Mouse (Mus musculus) forebrain, embryonic 13.5 days (tissue): ENCODE measurements around the gene Ppp2r5b. TPM values are rescaled to one million over a fixed set of nuclear protein-coding genes. Genes with fewer than 3 reads are reported as not detected.

Experiments
- ATAC-seq: fragments of 200-750 bp; cut with Nextera tagmentation; 2 replicates; pipeline ENCODE4 v1.8.0; 2017
- H3K27ac ChIP-seq: fragments of 300-500 bp; sonication (generic); 2 replicates; pipeline ENCODE4 v1.5.1; 2015; ENCODE audit warnings: inconsistent platforms, mild to moderate bottlenecking, moderate library complexity
- H3K27me3 ChIP-seq: fragments of 300-500 bp; sonication (generic); 2 replicates; pipeline ENCODE4 v1.6.1; 2015; ENCODE audit warnings: mild to moderate bottlenecking, inconsistent platforms
- H3K36me3 ChIP-seq: fragments of 300-500 bp; sonication (generic); 2 replicates; pipeline ENCODE4 v1.6.1; 2015; ENCODE audit warnings: mild to moderate bottlenecking, inconsistent platforms; ENCODE audit not compliant: poor library complexity, severe bottlenecking
- H3K4me1 ChIP-seq: fragments of 300-500 bp; sonication (generic); 2 replicates; pipeline ENCODE4 v1.6.1; 2015; ENCODE audit warnings: inconsistent platforms
- H3K4me2 ChIP-seq: fragments of 300-500 bp; sonication (generic); 2 replicates; pipeline ENCODE4 v1.6.1; 2015; ENCODE audit warnings: inconsistent platforms, mild to moderate bottlenecking, moderate library complexity
- H3K4me3 ChIP-seq: fragments of 300-500 bp; sonication (generic); 2 replicates; pipeline ENCODE4 v1.5.1; 2015; ENCODE audit warnings: mild to moderate bottlenecking, inconsistent platforms
- H3K9ac ChIP-seq: fragments of 300-500 bp; sonication (generic); 2 replicates; pipeline ENCODE4 v1.6.1; 2015; ENCODE audit warnings: mild to moderate bottlenecking, inconsistent platforms
- H3K9me3 ChIP-seq: fragments of 300-500 bp; sonication (generic); replicated peaks from 2 replicates; pipeline ENCODE4 v1.6.1; 2016; ENCODE audit warnings: inconsistent platforms
- WGBS: fragments of 180-500 bp; shearing (Covaris S2); methylation state at CpG from one replicate; pipeline ENCODE4 v1.1.7; 2015; 5-methylcytosine and 5-hydroxymethylcytosine counted together
- polyA plus RNA-seq: library from polyadenylated mRNA; unstranded; fragments of >200 nt; fragmentation: Nextera tagmentation; extraction: Ambion mirVana; gene quantifications from 2 replicates; pipeline ENCODE4 v1.2.1, GENCODE M21; 2015

The Ppp2r5b gene
- polyA plus RNA-seq, 1 experiment from 2014 or later: 53.7 TPM

DNA sequence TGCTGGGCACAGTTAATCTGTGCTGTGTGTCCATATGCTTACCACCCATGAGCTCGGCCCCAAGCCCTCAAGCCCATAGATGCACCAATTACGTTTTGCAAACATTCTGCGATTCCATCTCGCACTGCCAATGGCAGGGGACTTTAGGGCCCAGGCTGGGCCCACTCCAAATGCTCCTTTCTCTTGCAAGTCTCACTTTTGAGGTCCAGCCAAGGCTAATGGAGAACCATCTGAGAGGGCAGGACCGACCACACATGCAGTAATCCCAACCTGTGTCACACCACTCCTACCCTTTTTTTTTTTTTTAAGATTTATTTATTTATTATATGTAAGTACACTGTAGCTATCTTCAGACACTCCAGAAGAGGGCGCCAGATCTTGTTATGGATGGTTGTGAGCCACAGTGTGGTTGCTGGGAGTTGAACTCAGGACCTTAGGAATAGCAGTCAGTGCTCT is 30.1 kb upstream of the Ppp2r5b start:
- Histone ChIP-seq H3K9me3 (no peaks in the 10 kb centered on the region), H3K27me3 (peaks cover 9% of the 10 kb centered on the region; the same call in 1 of the 2 replicates), H3K27ac (no peak overlapping the region), H3K9ac (no peak overlapping the region), H3K4me2 (no peak overlapping the region), H3K4me3 (no peak overlapping the region), H3K4me1 (no peaks in the 10 kb centered on the region), H3K36me3 (peaks cover 22% of the 10 kb centered on the region)
- ATAC-seq: no peak
- WGBS: 70% methylated on average over 6 of the region's 6 CpGs

DNA sequence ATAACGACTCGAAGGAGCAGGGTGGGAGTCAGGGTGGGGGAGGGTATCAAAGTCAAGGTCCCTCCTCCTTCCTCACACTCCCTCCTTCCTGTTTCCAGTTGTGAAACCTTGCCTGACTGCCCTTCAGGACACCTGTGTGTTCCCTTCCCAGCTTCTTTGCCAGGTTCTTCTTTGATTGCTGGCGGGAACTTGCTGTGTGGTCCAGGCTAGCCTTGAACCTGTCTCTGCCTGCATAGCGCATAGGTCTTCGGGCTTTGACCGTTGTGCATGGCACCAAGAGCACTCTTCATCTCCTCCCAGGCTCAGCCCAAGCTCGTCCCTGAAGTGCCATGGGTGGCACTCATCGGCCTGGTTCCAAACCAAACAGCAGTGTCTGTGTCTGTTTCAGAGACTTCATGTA is 29.3 kb upstream of the Ppp2r5b start:
- H3K9ac ChIP-seq: no peak overlapping the region
- H3K27ac ChIP-seq: no peak overlapping the region
- H3K27me3 ChIP-seq: peaks cover 9% of the 10 kb centered on the region; the same call in 1 of the 2 replicates
- no peak overlapping the region for H3K4me3 ChIP-seq
- no peaks in the 10 kb centered on the region for H3K4me1 ChIP-seq
- no peak for ATAC-seq
- 90% methylated on average over 8 of the region's 8 CpGs for WGBS
- no peak overlapping the region for H3K4me2 ChIP-seq
- H3K9me3 ChIP-seq: no peaks in the 10 kb centered on the region
- H3K36me3 ChIP-seq: peaks cover 30% of the 10 kb centered on the region

DNA sequence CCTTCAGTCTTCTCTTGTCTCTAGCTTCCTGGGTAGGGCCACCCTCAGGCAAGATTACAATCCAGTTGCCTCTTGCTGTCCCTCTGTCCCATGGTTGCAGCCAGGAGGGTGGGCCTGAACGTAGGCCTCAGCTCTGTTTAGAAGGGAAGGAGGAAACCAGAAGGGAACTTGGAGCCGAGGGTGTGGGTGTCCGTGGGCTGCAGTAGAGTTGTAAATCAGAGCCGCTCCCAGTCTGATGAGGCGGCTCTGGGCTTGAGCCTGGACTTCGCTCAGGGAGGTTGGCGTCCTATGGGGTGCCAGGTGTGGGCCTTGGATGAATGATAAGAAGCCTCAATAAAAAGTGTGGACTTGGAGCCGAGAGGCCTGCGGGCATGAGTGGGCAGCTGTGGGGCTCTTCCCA is 28.5 kb upstream of the Ppp2r5b start:
- Histone ChIP-seq H3K36me3 (peaks cover 35% of the 10 kb centered on the region), H3K27me3 (peaks cover 9% of the 10 kb centered on the region; the same call in 1 of the 2 replicates), H3K9me3 (no peaks in the 10 kb centered on the region), H3K27ac (no peak overlapping the region), H3K4me1 (no peaks in the 10 kb centered on the region), H3K9ac (no peak overlapping the region), H3K4me2 (no peak overlapping the region), H3K4me3 (no peak overlapping the region)
- no peak for ATAC-seq
- 84% methylated on average over 9 of the region's 9 CpGs for WGBS

DNA sequence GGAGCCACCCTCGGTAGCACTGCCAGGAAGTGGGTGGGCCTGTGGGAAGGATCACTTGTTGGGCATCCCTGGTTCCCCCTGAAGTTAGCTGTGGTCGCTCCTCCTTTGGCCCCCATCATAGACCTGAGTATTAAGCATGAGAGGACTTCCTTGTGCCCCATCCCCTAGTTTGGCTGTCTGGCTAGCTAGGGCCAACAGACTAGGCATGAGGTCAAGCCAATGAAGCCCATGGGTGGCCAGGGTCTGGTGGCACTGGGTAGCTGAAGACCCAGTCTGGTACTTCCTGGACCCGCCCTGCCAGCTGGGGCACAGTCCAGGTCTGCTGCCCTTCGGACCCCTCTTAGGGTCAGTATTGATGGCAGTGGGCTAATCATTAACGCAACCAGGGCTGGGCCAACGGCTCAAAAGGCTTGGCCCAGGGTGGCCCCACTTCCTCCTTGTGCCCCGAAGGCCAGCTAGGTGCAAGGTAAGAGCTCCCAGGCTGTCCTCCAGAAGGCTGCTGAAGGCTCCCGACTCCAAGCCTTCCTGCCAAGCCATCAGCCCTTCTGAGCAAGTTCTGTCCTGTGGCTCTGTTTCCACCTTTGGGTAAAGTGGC is 27.3 kb upstream of the Ppp2r5b start:
- Histone ChIP-seq H3K27me3 (peaks cover 9% of the 10 kb centered on the region; the same call in 1 of the 2 replicates), H3K4me2 (no peak overlapping the region), H3K9me3 (no peaks in the 10 kb centered on the region), H3K4me3 (no peak overlapping the region), H3K9ac (no peak overlapping the region), H3K27ac (no peak overlapping the region), H3K36me3 (peaks cover 48% of the 10 kb centered on the region), H3K4me1 (no peaks in the 10 kb centered on the region)
- no peak for ATAC-seq
- 93% methylated on average over 8 of the region's 8 CpGs for WGBS

DNA sequence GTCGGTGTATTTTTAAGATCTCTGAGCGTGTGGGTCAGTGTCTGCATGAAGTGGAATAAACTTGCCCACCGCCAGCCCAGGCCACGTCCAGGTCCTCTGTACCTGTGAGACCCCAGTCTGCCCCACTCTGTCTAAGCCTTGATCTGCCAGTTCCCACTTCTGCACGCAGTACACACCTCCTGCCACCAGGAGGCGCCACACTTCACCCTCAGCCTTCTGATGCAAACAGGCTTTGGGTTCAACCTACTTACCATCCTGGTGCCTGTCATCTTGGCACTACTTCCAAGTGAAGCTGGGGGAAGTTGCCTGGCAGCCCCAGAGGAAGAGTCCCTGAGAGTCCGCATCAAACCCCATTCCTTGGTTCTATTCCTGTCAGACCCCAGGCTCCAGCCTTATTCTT is 26.6 kb upstream of the Ppp2r5b start:
- Histone ChIP-seq H3K4me3 (no peak overlapping the region), H3K4me1 (no peaks in the 10 kb centered on the region), H3K27me3 (peaks cover 3% of the 10 kb centered on the region; the same call in 1 of the 2 replicates), H3K9me3 (no peaks in the 10 kb centered on the region), H3K36me3 (peaks cover 55% of the 10 kb centered on the region), H3K27ac (no peak overlapping the region), H3K9ac (no peak overlapping the region), H3K4me2 (no peak overlapping the region)
- WGBS: 63% methylated on average over 7 of the region's 7 CpGs
- no peak for ATAC-seq

DNA sequence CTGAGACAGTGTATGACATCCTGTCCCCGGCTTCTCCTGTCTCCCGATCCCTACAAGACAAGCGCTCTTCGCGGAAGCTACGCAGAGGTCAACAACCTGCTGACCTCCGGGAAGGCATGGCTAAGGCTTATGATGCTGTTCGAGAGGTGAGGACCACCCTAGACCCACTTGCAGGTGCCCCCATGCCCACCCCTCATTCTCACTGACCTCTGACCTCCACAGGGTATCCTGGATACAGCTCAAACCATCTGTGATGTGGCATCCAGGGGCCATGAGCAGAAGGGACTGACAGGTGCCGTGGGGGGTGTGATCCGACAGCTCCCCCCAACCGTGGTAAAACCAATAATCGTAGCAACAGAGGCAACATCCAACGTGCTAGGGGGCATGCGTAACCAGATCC is 25.7 kb upstream of the Ppp2r5b start:
- H3K9ac ChIP-seq: no peak overlapping the region
- H3K9me3 ChIP-seq: no peaks in the 10 kb centered on the region
- WGBS: 95% methylated on average over 14 of the region's 14 CpGs
- H3K4me1 ChIP-seq: no peaks in the 10 kb centered on the region
- no peaks in the 10 kb centered on the region for H3K27me3 ChIP-seq
- H3K4me2 ChIP-seq: no peak overlapping the region
- ATAC-seq: no peak
- peaks cover 64% of the 10 kb centered on the region for H3K36me3 ChIP-seq
- no peak overlapping the region for H3K4me3 ChIP-seq
- H3K27ac ChIP-seq: no peak overlapping the region

DNA sequence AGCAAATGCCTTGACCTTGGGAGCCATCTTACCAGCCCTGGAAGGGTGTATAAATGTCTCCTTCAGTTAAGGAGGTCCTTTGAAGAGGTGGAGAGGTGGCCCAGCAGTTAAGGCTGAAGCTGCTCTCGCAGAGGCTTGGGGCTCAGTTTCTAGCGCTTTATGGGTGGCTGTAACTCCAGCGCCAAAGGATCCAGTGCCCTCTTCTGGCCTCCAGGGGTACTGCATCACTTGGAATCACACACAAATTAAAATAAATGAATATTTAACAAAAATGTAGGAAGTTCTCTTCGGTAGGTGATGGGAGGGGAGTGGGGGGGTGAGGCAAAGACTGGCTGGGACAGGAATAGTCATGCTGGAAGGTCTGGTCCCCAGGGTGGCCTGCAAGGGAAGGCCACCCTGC is 25.3 kb upstream of the Ppp2r5b start:
- no peak overlapping the region for H3K4me2 ChIP-seq
- no peak for ATAC-seq

DNA sequence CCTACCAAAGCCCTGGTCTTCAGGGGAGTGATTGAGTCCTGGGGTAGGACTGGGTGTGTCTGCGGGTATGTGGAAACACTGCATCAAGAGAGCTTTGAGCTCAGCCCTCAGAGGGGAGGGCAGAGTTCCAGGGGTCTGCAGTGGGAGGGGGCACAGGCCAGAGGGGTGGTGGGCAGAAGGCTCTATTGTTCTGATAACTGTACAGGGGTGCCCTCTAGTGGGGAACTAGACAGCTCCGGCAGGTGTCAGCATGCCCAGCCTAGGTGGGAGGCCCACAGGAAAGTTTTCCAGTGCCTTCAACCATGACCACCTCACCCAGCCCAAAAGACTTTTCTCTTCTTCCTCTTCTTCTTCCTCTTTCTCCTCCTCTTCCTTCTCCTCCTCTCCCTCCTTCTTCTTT is 24.8 kb upstream of the Ppp2r5b start:
- Histone ChIP-seq H3K9ac (no peak overlapping the region), H3K9me3 (no peaks in the 10 kb centered on the region), H3K4me2 (no peak overlapping the region), H3K27me3 (no peaks in the 10 kb centered on the region), H3K4me3 (no peak overlapping the region), H3K27ac (no peak overlapping the region), H3K4me1 (no peaks in the 10 kb centered on the region), H3K36me3 (peaks cover 73% of the 10 kb centered on the region)
- 81% methylated on average over 2 of the region's 2 CpGs for WGBS
- ATAC-seq: no peak

More for the DNA sequence above, 25.3 kb upstream of the Ppp2r5b start:
- no peaks in the 10 kb centered on the region for H3K27me3 ChIP-seq
- WGBS: 75% methylated on average over 4 of the region's 4 CpGs
- H3K36me3 ChIP-seq: peaks cover 68% of the 10 kb centered on the region
- no peak overlapping the region for H3K9ac ChIP-seq
- no peak overlapping the region for H3K4me3 ChIP-seq
- H3K27ac ChIP-seq: no peak overlapping the region
- H3K9me3 ChIP-seq: no peaks in the 10 kb centered on the region
- H3K4me1 ChIP-seq: no peaks in the 10 kb centered on the region

DNA sequence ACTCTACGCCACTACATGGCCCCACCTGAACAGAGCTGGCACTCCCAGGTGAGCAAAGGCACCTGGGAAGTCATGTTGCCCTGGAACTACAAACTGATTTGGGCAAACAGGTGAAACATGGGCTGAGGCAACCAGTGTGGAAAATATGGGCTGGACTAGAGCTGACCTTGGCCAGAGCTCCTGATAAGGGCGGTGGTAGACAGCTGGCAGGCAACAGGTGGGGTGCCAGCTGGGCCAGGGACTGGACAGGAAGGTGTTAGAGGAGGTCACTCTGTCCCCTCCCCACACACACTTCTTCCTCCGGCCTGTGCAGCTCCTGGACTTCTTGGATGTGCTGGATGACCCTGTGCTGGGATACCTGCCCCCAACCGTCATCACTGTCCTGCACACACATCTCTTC is 17.3 kb upstream of the Ppp2r5b start:
- no peak overlapping the region for H3K27ac ChIP-seq
- ATAC-seq: no peak
- H3K4me3 ChIP-seq: no peak overlapping the region
- no peaks in the 10 kb centered on the region for H3K27me3 ChIP-seq
- H3K36me3 ChIP-seq: peaks cover 92% of the 10 kb centered on the region
- WGBS: 93% methylated on average over 4 of the region's 4 CpGs
- no peaks in the 10 kb centered on the region for H3K9me3 ChIP-seq
- H3K9ac ChIP-seq: no peak overlapping the region
- no peak overlapping the region for H3K4me2 ChIP-seq
- no peaks in the 10 kb centered on the region for H3K4me1 ChIP-seq

DNA sequence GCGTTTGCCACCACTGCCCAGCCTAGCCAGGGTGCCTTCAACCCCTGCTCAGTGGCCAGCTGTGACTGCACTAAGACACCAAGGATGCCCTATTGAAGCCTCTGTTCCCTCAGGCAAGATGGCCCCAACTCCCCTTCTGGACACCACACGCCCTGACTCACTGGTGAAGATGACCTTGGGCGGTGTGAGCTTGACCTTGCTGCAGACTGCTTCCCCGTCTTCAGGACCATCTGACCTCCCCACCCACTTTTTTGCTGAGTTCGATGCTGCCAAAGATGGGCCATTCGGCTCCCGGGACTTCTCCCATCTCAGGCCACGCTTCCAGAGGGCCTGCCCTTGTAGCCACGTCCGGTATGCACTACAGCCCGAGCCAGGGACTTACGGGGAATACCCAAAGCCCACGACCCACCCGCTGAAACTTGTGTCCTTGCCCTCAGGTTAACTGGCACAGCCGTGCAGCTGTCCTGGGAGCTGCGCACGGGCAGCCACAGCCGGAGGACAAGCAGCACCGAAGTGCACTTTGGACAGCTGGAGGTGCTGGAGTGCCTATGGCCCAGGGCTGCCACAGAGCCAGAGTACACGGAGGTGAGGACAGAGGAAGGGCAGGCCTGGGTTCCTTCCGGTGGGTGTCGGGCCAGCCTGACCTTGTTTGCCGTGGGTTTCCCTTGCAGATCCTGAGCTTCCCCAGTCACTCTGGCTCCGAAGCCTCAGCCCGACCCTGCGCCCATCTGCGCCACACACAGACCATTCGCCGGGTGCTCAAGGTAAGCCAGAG is 12.0 kb upstream of the Ppp2r5b start:
- no peak for ATAC-seq

DNA sequence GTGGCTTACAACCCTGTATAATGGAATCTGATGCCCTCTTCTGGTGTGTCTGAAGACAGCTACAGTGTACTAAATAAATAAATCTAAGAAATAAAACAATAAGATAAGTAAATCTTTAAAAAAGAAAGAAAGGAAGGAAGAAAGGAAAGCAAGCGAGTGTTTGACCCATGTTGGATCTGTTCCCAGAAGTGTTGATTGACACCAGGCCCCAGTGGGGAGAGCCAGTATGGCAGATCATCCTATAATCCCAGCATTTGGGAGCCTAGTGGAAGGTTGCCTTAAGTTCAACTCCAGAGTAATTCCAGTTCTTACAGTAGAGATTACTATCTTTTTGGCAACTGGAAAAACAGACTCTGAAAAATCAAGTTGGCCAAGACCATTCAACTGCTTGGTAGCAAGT is 10.1 kb upstream of the Ppp2r5b start:
- WGBS: 76% methylated on average over 1 of the region's 1 CpGs
- Histone ChIP-seq H3K36me3 (peaks cover 66% of the 10 kb centered on the region), H3K27me3 (no peaks in the 10 kb centered on the region), H3K4me3 (no peak overlapping the region), H3K9me3 (no peaks in the 10 kb centered on the region), H3K9ac (no peak overlapping the region), H3K4me2 (no peak overlapping the region), H3K27ac (no peak overlapping the region), H3K4me1 (peaks cover 10% of the 10 kb centered on the region)
- no peak for ATAC-seq

More for the DNA sequence above, 12.0 kb upstream of the Ppp2r5b start:
- Histone ChIP-seq H3K4me1 (peaks cover 3% of the 10 kb centered on the region), H3K27ac (no peak overlapping the region), H3K4me2 (no peak overlapping the region), H3K9me3 (no peaks in the 10 kb centered on the region), H3K9ac (no peak overlapping the region), H3K36me3 (peaks cover 84% of the 10 kb centered on the region), H3K4me3 (no peak overlapping the region), H3K27me3 (no peaks in the 10 kb centered on the region)
- 93% methylated on average over 29 of the region's 29 CpGs for WGBS

DNA sequence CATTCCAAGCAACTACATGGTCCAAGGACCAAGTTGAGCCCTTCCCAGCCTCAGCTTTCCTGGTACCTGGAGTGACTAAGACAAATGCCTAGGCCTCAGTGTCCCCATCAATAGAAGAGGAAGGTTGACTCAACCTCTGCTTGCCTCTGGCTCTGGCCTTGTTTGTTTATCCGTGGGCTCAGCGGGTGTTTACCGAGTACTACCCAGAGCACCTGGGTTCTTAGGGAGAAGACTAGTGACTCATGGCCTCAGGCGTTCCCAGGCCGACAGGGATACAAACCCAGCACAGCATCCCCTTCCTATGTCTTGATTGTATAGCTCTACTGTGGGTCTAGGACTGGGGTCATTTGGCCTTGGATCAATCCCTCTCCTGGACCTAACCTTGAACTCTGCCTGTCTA is 7.6 kb upstream of the Ppp2r5b start:
- H3K27ac ChIP-seq: no peak overlapping the region
- H3K36me3 ChIP-seq: peaks cover 47% of the 10 kb centered on the region
- ATAC-seq: no peak
- H3K27me3 ChIP-seq: no peaks in the 10 kb centered on the region
- no peak overlapping the region for H3K4me3 ChIP-seq
- peaks cover 10% of the 10 kb centered on the region for H3K4me1 ChIP-seq
- no peak overlapping the region for H3K4me2 ChIP-seq
- 88% methylated on average over 5 of the region's 5 CpGs for WGBS
- no peaks in the 10 kb centered on the region for H3K9me3 ChIP-seq
- H3K9ac ChIP-seq: 0 out of 2 replicates have a peak overlapping the region, but pooled peaks have one; percentile 95
